Mouse (Mus musculus): ENCODE measurements around the gene Scd2.

DNA sequence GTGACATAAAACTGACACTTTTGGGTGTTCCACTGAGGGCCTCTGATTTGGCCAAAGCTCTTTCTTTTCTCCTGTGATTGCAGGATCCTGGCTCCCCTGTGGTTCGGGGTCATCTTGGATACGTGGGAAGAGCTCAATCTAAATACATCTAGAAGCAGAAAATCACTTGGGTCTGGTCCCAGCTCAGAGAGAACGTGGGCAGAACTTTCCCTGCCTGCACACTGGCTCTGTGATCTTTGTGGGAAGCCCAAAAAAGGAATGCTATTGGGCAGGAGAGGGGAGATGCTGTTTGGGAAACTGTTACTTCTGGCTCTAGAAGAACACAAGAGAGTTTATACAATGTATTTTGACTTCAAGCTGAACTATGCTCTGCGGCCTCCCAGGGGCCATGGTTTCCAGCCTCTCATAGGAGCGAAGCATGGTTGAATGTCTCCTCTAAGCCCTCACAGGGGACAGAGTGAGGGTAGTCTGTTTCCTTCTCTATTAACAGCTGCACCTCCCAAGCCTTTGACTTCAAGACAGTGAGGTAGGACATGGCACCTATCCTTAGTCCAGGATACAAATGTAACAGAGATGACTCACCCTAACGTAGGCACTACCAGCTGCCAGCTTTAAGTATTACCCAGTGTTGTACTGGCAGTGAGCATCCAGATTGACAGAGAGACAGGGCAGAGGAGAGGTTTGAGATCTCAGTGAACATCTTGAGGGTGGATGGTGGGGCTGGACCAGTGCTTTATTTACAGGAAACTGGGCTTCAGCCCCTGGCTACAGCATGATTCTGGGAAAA is 42.6 kb downstream of the Scd2 start:
- no peak for TF ChIP-seq CTCF (IDR thresholded peaks at IDR 0.05; ENCODE audit: extremely low read depth, insufficient read depth, insufficient read length, insufficient replicate concordance)
- TF ChIP-seq POLR2A (IDR thresholded peaks at IDR 0.05; ENCODE audit: low read depth, low read length): no peak

Data from spleen, adult 2 months (tissue).